Mouse (Mus musculus) bone marrow, adult 2 months (tissue): Measurements from ENCODE around the gene Cfap61.

Experiments
- CTCF ChIP-seq: fragments of 200-500 bp; IDR thresholded peaks from 2 replicates; pipeline ENCODE4 v1.5.1; 2011; ENCODE audit warnings: low read length, control low read depth; ENCODE audit not compliant: control insufficient read depth, insufficient read depth
- POLR2A ChIP-seq: fragments of 200-500 bp; IDR thresholded peaks from 2 replicates; pipeline ENCODE4 v1.6.1; 2011; ENCODE audit warnings: low read depth, mild to moderate bottlenecking, control low read depth, low read length, borderline replicate concordance; ENCODE audit not compliant: control insufficient read depth

- TF ChIP-seq CTCF (no peak), POLR2A (no peak)
These were observed 173.4 kb downstream of the Cfap61 start for GRCm38 (mm10) chr2:146107980-146108379.
